Mouse (Mus musculus) regulatory T cell (primary cell): ENCODE results near the gene Rnaseh2c.

ENCODE experiments used
- in situ Hi-C: fragments of 300-600 bp; cut with MboI, MseI; formaldehyde crosslinking; loops from one replicate; pipeline ENCODE4 v1.15.1; 2025; ENCODE audit warnings: high pct_unique_total_duplicates

Rnaseh2c gene

DNA sequence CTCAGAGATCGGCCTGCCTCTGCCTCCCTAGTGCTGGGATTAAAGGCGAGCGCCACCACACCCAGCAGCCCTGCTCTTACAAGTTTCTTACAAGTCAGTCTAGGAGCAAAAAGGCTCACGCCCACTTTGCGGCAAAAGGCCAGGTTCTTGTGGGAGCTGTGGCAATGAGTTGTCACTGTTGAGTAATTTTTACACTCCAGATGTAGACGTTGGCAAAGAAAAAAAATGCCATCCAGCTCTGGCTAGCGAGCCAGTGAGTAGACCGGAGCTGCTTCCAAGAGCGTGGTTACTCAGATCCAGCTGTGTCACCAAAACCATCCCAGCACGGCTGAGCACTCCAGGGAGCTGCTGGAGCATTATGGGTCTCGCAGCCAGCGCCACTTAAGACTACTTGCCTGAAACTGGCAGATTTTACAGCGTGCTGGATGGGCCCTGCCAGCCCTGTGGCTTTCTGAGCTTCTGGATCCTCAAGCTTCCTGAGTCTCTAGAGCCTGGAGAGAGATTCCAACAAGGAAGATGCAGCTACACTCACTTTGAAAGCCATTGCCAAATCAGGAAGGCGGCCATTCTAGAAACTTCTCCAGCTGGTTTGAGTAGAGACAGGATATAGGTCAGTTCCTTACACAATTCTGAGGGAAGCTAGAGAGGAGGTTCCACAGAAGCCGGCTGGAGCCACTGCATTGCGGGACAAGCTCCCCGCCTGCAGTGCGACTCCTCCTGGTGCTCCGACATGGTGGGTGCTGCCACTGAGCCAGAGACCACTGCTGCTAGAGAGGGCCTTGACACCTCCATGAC is 29.1 kb upstream of the Rnaseh2c start:
- in situ Hi-C loops, result no loop called here

DNA sequence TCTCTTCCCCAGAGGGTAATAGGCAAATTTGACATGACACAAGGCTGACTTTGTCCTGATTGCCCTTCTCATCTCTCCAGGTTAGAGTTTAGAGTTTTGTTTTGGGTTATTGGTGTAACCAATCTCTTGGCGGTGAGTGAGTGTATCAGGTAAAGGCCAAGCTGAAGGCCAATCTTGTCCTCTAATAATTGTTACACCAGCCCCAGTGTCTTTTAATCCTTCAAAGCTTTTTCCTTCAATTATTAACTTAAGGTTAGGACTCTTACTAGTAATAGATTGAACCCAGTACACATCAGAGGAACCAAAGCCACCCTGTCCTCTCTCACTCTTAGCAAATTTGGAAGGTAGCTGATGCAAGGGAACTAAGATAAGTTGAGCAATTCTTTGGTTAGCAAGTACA is 26.3 kb upstream of the Rnaseh2c start:
- in situ Hi-C loops, result no loop called here

DNA sequence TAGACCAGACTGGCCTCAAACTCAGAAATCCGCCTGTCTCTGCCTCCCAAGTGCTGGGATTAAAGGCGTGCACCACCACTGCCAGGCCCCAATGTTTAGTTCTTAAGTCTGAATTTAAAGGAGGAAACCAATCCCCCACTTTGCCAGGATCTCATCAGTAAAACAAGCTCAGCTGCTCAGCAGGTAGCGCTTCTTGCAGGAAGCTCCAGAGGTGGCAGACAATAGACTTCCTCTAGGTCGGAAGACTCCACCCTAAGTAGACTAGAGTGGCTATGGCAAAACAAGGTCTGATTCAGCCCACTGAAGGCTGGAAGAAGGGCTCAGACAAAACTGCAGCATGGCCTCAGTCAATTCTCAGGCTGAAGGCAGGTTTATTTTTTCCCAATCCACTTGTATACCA is 21.7 kb upstream of the Rnaseh2c start:
- in situ Hi-C loops, result no loop called here

DNA sequence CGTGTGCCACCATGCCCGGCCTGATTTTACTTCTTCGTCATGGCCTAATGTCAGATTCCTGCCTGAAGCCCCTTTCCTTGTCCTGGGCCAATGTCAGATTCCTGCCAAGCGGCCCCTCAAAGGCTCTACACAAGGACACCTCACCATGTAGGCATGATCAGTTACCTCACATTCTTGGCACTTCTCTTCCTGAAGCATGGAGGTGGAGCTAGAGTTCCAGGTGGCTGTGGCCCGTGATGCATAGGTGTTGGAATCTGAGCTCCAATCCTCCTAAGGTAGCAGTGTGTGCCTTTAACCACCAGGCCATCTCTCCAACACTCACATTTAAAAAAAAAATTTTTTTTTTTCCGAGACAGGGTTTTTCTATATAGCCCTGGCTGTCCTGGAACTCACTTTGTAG is 20.9 kb upstream of the Rnaseh2c start:
- in situ Hi-C loops, result no loop called here

DNA sequence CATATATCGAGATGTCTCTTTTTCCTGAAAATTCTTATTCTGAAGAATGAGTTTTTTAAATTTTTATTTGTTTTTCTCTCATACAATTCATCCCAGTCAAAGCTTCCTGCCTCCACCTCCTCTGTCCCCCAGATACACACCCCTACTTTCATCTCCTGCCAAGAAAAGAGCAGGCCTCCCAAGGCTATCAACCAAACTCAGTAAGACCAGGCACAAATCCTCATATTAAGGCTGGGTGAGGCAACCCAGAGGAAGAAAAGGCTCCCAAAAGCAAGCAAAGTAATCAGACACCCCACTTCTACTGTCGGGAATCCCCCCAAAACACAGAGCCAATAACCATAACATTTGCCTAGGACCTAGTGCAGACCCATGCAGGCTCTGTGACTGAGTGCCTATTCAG is 19.7 kb upstream of the Rnaseh2c start:
- in situ Hi-C loops, result no loop called here

DNA sequence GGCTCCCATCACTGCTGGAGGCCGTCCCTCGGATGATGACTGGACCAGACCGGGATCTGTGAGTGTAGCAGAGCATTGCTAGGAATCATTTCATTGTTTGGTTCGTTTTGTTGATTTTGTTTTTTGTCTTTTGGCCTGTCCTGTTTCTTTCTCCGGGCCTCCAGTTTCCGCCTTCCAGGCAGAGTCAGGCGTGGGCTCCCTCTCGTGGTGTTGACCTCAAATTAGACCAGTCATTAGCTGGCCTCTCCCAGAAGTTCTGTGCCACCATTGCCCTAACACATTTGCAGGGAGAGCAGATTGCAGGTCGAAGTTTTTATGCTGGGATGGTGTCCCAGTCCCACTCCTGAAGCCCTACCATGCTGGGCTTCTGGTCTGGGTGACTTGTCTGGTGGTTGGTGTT is 12.5 kb upstream of the Rnaseh2c start:
- in situ Hi-C loops, result no loop called here

DNA sequence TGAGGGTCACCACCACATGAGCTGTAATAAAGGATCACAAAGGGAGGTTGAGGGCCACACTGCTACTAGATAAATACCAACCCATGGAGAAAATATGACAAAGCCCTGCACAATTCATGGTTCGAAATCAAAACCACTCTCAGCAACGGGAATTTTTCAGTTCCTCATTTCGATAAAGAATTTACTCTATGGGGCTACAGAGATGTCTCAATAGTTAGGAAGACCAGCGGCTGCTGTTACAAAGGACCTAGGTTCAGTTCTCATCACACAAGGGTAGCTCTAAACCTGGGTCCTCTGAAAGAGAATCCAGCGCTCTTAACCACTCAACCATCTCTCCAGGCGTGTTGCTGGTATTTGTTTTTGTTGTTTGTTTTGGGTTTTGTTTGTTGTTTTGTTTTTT is 9.8 kb upstream of the Rnaseh2c start:
- in situ Hi-C loops, result no loop called here

DNA sequence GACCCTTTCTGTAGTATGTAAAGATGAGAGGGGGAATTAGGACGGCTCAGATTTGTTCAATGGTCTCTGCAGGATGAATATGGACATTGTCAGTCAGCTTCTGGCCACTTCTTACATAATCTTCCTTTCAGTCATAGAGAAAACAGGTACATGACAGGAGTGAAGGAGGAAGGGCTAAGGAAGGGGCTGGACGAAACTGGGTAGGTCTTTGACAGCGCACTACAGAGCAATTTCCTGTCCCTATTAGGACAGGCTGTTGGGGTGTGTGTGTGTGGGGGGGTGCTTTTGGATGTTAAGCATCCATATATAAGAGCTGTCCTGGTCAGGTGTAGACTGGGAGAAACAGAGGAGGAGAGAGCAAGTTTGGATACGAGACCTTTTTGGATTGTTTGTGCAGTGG is 2.4 kb upstream of the Rnaseh2c start:
- in situ Hi-C loops, result no loop called here

DNA sequence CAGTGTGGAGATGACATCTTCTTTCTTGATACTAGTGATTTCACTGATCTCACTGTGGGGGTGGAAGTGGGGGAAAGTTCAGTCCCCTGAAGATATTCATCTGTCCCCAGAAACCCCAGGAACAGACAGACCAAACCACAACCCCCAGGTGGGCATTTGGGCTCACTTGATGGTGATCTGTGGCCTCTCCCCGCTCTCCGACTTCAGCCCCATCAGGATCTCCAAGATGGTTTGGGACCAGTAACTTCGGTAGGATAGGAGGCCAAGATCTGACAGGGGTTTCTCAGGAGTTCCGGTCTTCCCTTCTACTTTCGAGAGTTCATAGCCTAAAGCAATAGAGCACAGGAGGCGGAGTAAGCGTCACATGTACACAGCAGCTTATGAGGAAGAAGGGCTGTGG is 2.0 kb downstream of the Rnaseh2c start:
- in situ Hi-C loops, result loop anchor here (10.0 kb wide), 1 partner anchor 61 kb away; the partner anchor contains the start of gene Sipa1

DNA sequence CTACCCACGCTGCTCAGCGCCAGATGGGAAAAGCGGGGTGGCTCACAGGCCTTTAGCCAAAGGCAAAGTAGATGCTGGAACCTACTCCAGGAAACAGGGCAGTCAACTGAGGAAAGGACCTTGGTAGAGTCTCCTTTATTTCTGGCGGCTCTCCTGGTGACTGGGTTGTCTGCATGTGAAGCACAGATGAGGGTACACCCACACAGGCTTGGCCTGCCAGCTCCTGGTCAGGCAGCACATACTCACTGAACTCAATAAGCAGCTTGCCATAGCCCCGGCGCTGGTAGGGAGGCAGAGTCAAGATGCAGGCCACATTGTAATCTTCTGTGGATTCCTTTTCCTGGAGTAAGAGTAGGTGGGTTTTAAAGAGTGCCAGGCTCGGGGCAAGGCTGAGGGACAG is 3.5 kb downstream of the Rnaseh2c start:
- in situ Hi-C loops, result loop anchor here (10.0 kb wide), 1 partner anchor 60 kb away; the partner anchor contains the start of gene Sipa1

DNA sequence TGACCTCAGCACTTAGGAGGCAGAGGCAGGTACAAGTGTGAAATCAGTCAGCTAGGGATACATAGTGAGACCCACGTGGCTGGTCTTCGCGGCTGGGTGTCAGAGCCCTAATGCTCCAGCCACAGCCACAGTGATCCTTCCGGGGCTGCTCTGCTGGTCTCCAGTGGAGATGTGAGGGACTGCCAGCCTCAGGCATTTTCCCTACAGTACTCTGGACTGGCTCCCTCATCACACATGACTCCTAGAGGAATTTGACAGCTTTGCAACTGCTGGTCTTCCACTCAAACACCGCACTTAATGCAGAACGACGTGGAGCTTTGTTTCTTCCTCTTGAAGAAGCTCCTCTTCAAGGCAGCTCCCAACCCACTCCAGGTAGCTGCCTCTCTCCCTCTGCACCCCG is 4.5 kb downstream of the Rnaseh2c start:
- in situ Hi-C loops, result loop anchor here (10.0 kb wide), 1 partner anchor 59 kb away; the partner anchor contains the start of gene Sipa1

DNA sequence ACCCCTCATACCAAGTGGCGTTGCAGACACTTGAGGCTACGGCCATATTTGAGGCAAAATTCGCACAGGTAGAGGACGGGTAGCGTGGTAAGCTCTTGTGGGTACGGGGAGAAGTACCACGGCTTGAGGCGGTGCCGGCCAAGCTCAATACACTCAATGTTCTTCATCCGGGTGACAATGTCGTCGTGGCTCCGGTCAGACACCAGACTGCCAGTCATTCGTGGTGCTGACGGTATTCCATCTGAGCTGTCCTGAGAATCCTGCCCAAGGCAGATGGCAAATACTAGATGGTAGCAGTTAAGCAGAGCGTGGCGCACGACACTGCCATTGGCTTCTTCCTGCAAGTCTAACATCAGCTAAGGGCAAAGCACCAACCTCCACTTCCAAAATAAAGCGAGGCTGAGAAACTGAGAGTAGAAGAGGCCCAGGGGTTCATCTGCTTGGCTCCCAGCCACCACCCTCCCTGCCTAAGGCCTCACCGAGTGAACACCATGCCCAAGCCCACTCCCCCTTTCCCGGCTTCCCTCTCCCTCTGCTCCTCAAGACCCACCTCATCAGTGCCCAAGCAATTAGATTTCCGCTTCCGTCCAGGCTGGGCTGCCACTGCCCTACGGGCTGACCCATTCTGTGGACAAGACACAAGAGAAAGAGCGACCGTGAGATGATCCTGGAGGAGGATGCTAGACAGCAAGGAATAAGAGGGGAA is 6.2 kb downstream of the Rnaseh2c start:
- in situ Hi-C loops, result loop anchor here (10.0 kb wide), 1 partner anchor 57 kb away; the partner anchor contains the start of gene Sipa1

DNA sequence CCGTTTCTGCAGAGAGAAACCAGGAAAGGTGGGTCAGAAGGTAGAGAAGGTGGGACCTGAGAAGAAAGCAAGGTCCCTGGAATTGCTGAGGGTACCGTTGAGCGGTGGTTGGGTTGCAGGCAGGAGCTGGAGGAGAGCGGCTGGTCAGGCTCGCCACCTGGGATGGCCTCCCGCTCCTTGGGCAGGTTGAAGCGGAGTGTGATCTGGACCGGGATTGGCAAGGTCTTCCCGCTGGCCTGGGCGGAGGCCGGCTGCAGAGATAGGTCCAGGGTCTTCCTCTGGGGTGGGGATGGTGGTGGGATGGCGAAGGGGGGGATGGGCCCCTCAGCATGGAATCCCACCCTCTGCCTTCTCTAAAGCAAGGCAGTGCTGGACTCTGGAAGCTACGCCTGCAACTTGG is 7.0 kb downstream of the Rnaseh2c start:
- in situ Hi-C loops, result loop anchor here (10.0 kb wide), 1 partner anchor 56 kb away; the partner anchor contains the start of gene Sipa1

DNA sequence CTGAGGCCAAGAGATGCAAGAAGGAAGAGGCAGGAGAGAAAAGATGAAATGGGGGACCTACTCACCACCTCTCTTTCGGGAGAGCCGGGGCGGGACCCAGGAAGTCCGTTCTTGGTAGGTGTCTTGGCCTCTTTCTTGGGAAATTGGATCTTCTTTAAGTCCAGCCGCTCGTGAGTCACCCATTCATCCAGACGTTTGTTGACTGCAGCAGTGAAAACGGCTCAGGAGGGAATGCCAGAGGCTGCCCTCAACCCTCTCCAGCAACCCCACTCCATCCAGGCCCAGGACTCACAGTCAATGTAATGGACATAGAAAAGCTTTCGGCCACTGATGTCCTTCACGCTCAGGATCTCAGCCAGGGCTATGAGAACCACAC is 7.5 kb downstream of the Rnaseh2c start:
- in situ Hi-C loops, result loop anchor here (10.0 kb wide), 1 partner anchor 56 kb away; the partner anchor contains the start of gene Sipa1

DNA sequence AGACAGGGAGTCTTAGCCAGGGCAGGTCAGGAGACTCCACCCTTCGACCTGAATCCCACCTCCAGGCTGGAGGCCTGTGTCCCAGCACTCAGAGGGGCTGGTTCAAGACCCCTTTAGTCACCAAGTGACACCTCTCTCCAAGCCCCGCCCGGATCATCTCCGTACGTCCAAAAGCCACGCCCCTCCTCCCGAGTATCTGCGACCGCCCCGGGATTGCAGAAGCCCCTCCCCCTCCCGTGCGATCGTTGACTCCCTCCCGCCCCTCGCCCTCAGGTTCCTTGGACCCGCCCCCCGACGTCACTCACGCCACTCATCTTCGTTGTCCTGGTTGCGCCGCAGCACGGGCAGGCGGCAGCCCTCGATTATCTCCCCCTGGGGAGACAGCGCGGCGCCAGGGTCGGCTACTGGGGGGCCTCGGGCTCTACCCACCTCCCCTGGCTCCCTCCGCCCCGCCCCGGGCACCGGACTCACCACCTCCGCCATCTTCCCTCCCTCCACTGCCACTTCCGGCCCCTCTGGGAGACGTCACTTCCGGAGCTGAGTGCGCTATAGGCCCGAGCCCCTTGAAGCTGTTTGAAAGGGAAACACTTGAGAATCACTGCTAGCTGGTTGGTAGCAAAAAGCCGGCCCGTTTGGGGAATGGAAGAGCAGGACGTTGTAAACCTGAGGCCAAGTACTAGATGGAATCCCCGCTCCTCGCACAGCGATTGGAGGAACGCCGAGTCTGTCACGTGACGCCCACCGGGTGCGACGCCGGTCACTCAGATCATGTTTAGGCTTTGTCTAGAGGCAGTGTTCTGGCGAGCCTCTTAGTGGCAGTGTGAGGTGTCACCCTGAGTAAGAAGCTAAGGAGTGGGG is 8.1 kb downstream of the Rnaseh2c start, which contains the start of gene Kat5:
Gene Kat5 (minus strand): TSS at position 691 of the 858 bp plus-strand sequence.
- in situ Hi-C loops, result loop anchor here (10.0 kb wide), 1 partner anchor 55 kb away; the partner anchor contains the start of gene Sipa1

DNA sequence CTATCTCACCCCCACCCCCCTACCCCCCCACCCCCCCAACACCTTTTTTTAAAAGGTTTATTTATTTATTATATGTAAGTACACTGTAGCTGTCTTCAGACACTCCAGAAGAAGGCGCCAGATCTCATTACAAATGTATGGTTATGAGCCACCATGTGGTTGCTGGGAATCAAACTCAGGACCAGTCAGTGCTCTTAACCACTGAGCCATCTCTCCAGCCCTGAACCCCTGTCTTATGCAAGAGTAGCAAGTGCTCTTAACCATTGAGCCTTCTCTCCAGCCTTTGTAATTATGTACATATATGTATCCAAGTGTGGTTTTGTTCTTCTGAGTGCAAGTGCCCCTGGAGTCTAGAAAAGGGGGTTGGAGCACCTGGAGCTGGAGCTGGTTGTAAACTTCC is 10.3 kb downstream of the Rnaseh2c start:
- in situ Hi-C loops, result no loop called here

DNA sequence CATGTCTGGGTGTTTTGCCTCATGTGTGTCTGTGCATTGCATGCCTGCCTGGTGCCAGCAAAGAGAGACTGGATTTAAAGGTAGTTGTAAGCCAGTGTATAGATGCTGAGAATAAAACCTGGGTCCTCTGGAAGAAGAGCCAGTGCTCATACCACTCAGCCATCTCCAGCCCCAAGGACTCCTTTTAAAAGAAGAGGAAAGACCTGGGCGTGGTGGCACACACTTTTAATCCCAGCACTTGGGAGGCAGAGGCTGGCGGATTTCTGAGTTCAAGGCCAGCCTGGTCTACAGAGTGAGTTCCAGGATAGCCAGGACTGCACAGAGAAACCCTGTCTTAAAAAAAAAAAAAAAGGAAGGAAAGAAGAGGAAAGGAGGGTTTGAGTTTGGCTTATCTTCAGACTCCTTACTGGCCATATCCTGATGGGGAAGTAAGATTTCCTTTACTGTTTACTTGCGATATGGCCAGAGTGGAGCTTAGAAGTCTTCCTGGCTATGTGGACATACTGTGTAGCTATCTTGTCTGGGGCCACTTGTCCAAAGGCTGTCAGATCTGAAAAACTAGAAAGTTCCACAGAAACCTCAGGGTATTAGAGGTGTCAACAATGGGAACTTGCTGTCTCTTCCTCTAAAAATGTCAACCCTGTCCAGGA is 11.2 kb downstream of the Rnaseh2c start:
- in situ Hi-C loops, result no loop called here

DNA sequence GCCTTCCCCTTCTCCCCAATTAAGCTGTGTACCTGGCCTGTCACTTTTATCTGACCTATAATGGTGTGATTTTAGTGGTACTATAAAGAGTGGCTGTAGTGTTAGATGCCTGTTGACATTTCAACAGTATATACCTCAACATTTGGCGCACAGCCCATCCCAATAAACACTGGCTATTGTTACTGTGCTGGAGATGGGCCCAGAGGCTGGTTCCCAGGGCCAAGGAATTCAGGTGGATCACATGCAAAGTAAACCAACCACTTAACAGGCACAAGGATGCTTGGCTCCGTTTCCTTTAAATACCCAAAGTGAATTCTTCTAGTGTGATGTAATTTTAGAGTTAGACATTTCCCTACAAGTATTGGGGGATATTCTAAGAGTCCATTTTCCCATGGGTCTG is 13.3 kb downstream of the Rnaseh2c start:
- in situ Hi-C loops, result no loop called here

DNA sequence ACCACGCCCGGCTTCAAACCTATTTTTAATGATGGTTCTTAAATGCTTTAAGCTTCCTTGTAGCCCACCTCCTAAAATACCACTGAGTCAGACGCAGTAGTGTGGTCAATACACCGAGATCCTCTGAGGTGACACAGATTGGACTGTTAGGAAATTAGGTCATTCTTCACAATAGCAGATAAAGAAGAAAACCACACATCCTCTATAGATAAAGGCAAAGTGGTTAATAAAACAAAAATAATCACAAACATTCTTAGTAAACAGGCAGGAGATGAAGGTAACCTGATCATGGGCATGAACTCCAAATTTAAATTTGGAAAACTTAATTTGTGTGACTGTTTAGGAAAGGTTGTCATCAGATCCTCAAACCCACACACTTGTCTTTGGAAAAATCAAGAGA is 18.3 kb downstream of the Rnaseh2c start:
- in situ Hi-C loops, result no loop called here

DNA sequence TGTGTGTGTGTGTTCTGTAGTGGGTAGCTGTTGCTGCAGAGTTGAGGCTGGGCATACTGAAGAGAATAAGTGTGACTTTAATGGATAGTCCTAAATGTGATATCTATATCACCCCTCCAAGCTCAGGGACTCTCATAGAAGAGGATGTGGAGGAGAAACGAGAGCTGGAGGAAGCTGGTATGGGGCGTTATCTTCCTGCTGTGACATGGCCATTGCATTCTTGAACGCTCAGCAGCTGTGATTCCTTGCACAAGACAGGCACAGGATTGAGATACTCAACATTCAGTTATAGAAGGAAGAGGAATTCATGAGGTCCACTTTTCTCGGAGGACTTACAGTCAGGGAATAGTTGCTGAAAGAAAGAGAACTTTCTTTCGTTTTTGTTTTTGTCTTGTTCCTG is 20.2 kb downstream of the Rnaseh2c start:
- in situ Hi-C loops, result no loop called here

DNA sequence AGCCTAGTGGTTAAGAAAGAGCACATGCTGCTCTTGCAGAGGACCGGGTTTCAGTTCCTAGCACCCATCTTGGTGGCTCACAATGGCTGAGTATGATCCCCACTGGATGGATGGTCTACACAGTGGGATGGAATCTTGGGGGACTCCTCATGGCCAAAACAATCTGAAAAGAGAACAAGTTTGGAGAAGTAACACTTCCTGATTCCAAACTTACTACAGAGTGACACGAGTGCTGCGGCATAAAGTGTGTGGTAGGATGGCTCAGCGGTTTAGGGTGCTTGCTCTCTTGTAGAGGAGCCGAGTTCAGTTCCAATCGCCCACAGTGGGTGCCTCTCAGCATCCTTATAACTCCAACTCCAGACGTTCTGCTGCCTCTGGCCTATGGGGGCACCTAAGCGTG is 23.6 kb downstream of the Rnaseh2c start:
- in situ Hi-C loops, result no loop called here
